Mouse (Mus musculus) right cerebral cortex, postnatal 25 days (tissue): Measurements from ENCODE around the gene Sez6l.

Experiments used
- DNase-seq: peaks from one replicate; pipeline ENCODE4 v3.0.0; 2022

Gene Sez6l

DNA sequence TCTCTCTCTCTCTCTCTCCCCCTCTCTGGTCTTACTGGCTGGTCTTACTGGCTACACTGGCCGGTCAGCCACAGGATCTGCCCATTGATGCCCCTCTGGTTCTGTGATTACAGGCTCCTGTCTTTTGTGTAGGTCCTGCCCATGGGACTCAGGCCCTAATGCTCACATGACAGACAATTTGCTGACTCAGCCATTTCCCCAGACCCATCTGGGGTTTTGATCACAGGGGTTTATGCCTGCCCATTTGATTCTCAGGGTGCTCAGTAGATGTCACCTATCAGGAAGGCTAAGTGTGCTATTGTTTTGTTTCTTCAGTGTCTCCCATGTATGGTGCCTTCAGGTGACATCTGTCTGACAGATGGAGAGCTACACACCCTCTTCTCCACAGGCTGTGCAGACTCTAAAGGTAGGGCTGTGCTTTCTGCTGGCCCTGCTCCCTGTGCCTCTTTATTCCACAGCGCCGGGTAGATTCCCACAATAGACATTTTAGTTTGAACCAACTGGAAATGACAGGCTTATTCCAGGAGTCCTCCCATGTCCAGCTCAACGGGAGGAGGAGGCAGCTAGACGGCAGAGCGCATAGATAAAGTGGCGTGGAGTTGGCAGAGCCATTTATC lies 80.1 kb downstream of the Sez6l start:
- no peak for DNase-seq

DNA sequence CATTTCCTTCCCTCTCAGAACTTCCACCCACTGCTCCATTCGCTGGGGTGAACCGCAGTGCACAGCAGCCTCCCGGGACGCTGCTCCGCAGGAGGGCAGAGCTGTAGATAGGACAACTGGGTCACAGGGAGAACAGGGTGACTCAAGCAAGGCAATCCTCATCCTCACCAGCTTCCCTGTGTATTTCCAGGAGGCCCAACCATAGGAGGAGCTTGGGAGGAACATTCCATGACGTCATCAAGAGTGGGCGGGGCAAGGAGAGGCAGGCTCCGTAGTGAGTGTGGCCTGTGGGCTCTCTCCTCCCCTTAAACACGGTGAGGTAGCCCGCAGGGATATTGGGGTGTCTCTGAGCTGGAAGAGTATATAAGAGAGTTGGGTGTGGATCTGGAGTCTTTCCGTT lies 83.5 kb downstream of the Sez6l start:
- DNase-seq = peak; percentile 62

- DNase-seq = no peak
Observed at GRCm38 (mm10) chr5:112491489-112491888, 85.5 kb downstream of the Sez6l start.

GRCm38 (mm10) chr5:112488101-112488776 lies 88.7 kb downstream of the Sez6l start:
- no peak for DNase-seq

DNA sequence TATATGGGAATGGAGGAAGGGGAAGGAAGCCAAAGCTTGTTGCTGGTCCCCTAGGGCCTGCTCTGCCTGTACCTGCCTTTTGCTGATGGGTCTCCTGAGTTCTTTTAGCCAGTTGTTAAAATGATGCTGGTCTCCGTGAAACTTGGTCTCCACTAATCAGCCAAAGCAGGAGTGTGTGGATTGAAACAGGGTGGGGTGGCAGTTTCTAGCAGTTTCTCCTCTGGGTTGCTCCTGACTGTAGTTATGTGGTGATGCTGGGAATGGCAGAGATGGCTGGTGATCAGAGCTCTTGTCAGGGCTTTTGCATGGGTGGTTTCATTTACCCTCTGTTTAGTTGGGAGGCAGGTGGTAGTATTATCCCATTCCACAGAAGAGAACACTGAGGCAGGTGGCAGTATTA lies 89.5 kb downstream of the Sez6l start:
- DNase-seq = no peak

DNA sequence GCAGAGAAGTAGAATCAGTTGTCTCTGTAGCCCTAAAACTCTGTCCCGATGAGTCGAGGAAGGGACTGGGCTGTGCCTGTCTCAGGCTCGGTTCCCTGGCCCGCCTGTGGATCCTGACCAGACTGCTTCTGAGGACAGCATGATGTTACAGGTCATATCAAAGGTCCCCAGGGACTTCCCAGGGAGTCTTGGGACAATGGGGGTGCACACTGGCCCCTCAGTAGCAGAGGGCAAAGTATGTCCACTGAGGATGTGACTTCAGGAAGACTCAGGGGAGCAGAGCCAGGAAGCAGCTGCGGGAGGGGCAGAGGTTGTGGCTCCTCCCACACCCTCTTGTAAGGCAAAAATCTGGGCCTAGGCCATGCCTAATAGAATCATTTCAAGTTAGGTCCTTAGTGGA lies 90.6 kb downstream of the Sez6l start:
- no peak for DNase-seq

- DNase-seq = no peak
Observed at GRCm38 (mm10) chr5:112484924-112485715, 91.9 kb downstream of the Sez6l start.

- DNase-seq = no peak
Observed at GRCm38 (mm10) chr5:112483030-112483429, 94.0 kb downstream of the Sez6l start.

GRCm38 (mm10) chr5:112482551-112482950 lies 94.4 kb downstream of the Sez6l start:
- DNase-seq = no peak

DNA sequence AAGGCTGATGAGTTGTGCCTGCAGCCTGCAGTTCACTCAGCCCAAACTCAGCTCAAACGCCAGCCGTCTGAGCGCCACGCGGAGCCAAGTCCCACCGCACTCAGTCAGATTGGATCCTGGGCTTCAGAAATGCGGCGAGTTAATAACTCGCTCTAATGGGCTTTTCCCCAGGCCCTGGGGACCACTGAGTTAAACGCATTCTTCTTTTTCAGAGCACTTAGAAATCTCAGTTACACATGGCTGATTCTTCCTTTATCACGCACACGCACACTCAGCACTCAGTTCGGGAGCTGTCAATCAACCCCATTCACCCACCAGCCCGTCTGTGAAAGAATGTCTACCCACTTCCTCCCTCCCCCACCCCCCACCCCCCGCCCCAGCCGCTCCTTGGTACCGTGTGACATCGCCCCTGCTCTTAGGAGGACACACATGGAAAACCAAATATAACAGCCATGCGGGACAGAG lies 95.0 kb downstream of the Sez6l start:
- DNase-seq = no peak

- no peak for DNase-seq
Observed at GRCm38 (mm10) chr5:112473453-112473852, 103.5 kb downstream of the Sez6l start.

GRCm38 (mm10) chr5:112470144-112470543 lies 106.8 kb downstream of the Sez6l start:
- no peak for DNase-seq

- DNase-seq = no peak
Observed at GRCm38 (mm10) chr5:112468986-112469581, 107.9 kb downstream of the Sez6l start.

DNA sequence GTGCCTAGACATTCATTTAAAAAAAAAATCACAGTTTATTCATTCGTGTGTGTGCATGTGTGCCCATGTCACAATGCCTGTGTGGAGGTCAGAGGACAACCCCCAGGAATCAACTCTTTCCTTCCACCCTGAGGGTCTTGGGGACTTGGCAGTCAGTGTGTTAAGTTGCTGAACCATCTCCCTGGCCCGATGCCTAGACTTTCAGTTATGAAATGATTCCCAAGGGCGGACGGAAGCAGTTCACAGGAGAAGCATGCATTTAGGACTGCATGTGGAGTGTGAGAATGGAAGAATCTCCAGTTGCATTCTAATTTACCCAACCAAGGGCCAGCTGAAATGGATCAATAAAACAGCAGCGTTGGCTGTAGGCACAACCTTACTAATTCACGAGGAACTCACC lies 110.7 kb downstream of the Sez6l start:
- no peak for DNase-seq

DNA sequence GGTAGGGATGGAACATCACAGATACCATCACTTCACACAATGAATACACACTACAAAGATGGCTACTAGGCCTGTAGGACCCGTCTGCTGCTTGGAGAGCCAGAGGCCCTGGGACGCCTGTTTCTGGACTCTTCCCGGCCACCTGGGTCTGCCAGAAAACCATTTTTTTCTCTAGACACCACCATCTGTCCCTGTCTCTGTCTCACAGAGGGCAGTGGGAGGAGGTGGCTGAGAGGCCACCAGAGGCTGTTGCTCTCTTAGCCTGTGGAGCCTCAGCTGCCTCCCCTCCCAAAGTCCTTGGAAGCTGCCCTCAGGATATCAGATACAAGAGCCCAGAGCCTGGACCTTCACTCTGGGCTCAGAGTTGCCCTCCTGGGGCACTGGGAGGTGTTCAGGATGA lies 117.1 kb downstream of the Sez6l start:
- no peak for DNase-seq

- no peak for DNase-seq
Observed at GRCm38 (mm10) chr5:112454966-112455555, 121.9 kb downstream of the Sez6l start.

DNA sequence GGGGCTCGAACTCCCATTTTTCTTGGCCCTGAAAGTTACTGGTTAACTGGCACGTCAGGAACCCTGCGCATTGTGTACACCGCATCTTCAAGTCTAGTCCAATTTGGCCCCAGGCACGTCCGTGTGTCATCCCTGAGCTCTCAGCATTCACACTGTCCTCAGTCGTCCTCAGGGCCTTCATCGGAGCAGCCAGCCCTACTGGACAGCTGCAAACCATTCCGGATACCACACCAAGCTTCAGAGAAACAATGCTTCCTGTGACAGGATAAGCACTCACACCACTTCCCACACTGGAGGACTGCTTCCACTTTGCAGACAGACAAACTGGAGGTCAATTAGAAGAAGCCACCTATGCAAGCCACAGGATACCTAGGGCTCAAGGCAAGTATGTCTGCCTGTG lies 123.9 kb downstream of the Sez6l start:
- no peak for DNase-seq

GRCm38 (mm10) chr5:112448747-112449440 lies 128.1 kb downstream of the Sez6l start, which contains the start of gene Gm6588:
Gene Gm6588, plus strand, starts transcription at chr5:112449426.
- DNase-seq = no peak

DNA sequence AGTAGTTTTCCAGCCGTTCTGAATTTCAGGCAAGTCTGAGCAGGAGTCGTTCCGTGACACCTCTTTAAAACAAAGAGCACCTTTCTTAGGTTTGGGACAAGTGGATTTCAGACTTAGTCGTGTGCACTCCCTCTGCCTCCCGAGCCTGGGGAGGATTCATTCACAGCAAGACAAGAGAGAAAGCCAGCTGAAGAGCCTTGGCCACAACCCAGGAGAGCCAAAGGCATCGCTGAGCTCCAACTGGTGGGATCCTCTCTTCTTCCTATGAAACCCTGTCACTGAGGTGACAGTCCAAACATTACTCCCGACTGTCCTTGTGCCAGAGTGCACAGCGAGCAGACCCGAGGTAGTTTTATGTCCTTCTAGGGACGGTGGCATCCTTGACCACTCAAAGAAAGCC lies 138.4 kb downstream of the Sez6l start:
- no peak for DNase-seq

- DNase-seq = peak; percentile 73
Observed at GRCm38 (mm10) chr5:112433004-112433403, 144.0 kb downstream of the Sez6l start.

DNA sequence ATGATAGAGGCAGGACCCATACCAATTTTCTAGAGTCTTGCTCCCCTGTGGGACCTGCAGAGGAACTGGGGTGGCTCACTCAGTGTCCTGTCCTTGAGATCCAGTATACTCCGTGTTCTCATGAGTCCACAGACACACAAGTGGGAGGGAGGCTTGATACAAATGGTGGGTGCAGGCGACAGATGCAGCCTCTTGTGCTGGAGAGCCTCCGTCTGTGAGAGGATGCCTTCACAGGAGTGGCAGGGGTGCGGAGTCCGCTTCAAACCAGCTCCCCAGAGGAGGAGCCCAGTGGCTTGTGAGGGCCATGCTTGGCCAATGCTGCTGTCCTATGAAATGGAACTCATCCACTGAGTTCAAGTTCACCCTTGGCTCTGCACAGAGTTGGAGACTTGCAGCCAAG lies 145.0 kb downstream of the Sez6l start:
- no peak for DNase-seq

- no peak for DNase-seq
Observed at GRCm38 (mm10) chr5:112431120-112431775, 145.7 kb downstream of the Sez6l start.
